Mouse (Mus musculus): ENCODE measurements around the gene Gpr162. TPM values are rescaled to one million over a fixed set of nuclear protein-coding genes. Genes with fewer than 3 reads are reported as not detected.
"Not testable (repeated sequence)": the region's sequence is repeated elsewhere in the genome, so short reads cannot be mapped to it uniquely, and the experiment has no call there.

Gene Gpr162
- polyA plus RNA-seq, 1 experiment, result 117 TPM

- DNase-seq (ENCODE audit: low read depth), result no peak
- TF ChIP-seq CTCF (IDR thresholded peaks at IDR 0.05; ENCODE audit: borderline replicate concordance, extremely low read depth, insufficient read depth, insufficient read length) (no peak), POLR2A (IDR thresholded peaks at IDR 0.05; ENCODE audit: borderline replicate concordance, extremely low read depth, insufficient read depth, insufficient read length, poor library complexity, severe bottlenecking) (no peak)
These were observed 32.1 kb downstream of the Gpr162 start for GRCm38 (mm10) chr6:124831649-124832048.

- not testable (repeated sequence) for DNase-seq (ENCODE audit: low read depth)
These were observed 32.6 kb downstream of the Gpr162 start for GRCm38 (mm10) chr6:124831199-124831598.

GRCm38 (mm10) chr6:124829799-124830700, 33.7 kb downstream of the Gpr162 start:
- peak; percentile 99 for DNase-seq (ENCODE audit: low read depth)
- no peak for TF ChIP-seq POLR2A (IDR thresholded peaks at IDR 0.05; ENCODE audit: borderline replicate concordance, extremely low read depth, insufficient read depth, insufficient read length, poor library complexity, severe bottlenecking)
- TF ChIP-seq CTCF (IDR thresholded peaks at IDR 0.05; ENCODE audit: borderline replicate concordance, extremely low read depth, insufficient read depth, insufficient read length), result peak; percentile 2; the same call in 1 of the 2 replicates

- DNase-seq (ENCODE audit: low read depth), result peak; percentile 100
These were observed 34.6 kb downstream of the Gpr162 start, which contains the start of the genes Usp5 and Cdca3 for GRCm38 (mm10) chr6:124828868-124829798. Gene Usp5, minus strand, starts transcription at chr6:124829484. Gene Cdca3, plus strand, starts transcription at chr6:124829547.

GRCm38 (mm10) chr6:124828101-124828592, 35.6 kb downstream of the Gpr162 start:
- DNase-seq (ENCODE audit: low read depth), result peak; percentile 70
- TF ChIP-seq POLR2A (IDR thresholded peaks at IDR 0.05; ENCODE audit: borderline replicate concordance, extremely low read depth, insufficient read depth, insufficient read length, poor library complexity, severe bottlenecking) (no peak), CTCF (IDR thresholded peaks at IDR 0.05; ENCODE audit: borderline replicate concordance, extremely low read depth, insufficient read depth, insufficient read length) (no peak)

More at GRCm38 (mm10) chr6:124828868-124829798, 34.6 kb downstream of the Gpr162 start, which contains the start of the genes Usp5 and Cdca3:
- TF ChIP-seq CTCF (IDR thresholded peaks at IDR 0.05; ENCODE audit: borderline replicate concordance, extremely low read depth, insufficient read depth, insufficient read length) (0 out of 2 replicates have a peak, but pooled peaks have one; percentile 8), POLR2A (IDR thresholded peaks at IDR 0.05; ENCODE audit: borderline replicate concordance, extremely low read depth, insufficient read depth, insufficient read length, poor library complexity, severe bottlenecking) (peak; percentile 84; the same call in 1 of the 2 replicates)

GRCm38 (mm10) chr6:124822049-124822448, 41.7 kb downstream of the Gpr162 start:
- no peak for DNase-seq (ENCODE audit: low read depth)

GRCm38 (mm10) chr6:124820891-124821290, 42.9 kb downstream of the Gpr162 start:
- DNase-seq (ENCODE audit: low read depth), result no peak
- no peak for TF ChIP-seq CTCF (IDR thresholded peaks at IDR 0.05; ENCODE audit: borderline replicate concordance, extremely low read depth, insufficient read depth, insufficient read length)
- no peak for TF ChIP-seq POLR2A (IDR thresholded peaks at IDR 0.05; ENCODE audit: borderline replicate concordance, extremely low read depth, insufficient read depth, insufficient read length, poor library complexity, severe bottlenecking)

More at GRCm38 (mm10) chr6:124822049-124822448, 41.7 kb downstream of the Gpr162 start:
- no peak for TF ChIP-seq CTCF (IDR thresholded peaks at IDR 0.05; ENCODE audit: borderline replicate concordance, extremely low read depth, insufficient read depth, insufficient read length)
- TF ChIP-seq POLR2A (IDR thresholded peaks at IDR 0.05; ENCODE audit: borderline replicate concordance, extremely low read depth, insufficient read depth, insufficient read length, poor library complexity, severe bottlenecking), result no peak

- no peak for DNase-seq (ENCODE audit: low read depth)
- TF ChIP-seq CTCF (IDR thresholded peaks at IDR 0.05; ENCODE audit: borderline replicate concordance, extremely low read depth, insufficient read depth, insufficient read length), result no peak
- no peak for TF ChIP-seq POLR2A (IDR thresholded peaks at IDR 0.05; ENCODE audit: borderline replicate concordance, extremely low read depth, insufficient read depth, insufficient read length, poor library complexity, severe bottlenecking)
These were observed 45.8 kb downstream of the Gpr162 start for GRCm38 (mm10) chr6:124817971-124818370.

- TF ChIP-seq POLR2A (IDR thresholded peaks at IDR 0.05; ENCODE audit: borderline replicate concordance, extremely low read depth, insufficient read depth, insufficient read length, poor library complexity, severe bottlenecking) (no peak), CTCF (IDR thresholded peaks at IDR 0.05; ENCODE audit: borderline replicate concordance, extremely low read depth, insufficient read depth, insufficient read length) (no peak)
- no peak for DNase-seq (ENCODE audit: low read depth)
These were observed 46.2 kb downstream of the Gpr162 start for GRCm38 (mm10) chr6:124817563-124817962.

GRCm38 (mm10) chr6:124817125-124817524, 46.7 kb downstream of the Gpr162 start:
- DNase-seq (ENCODE audit: low read depth), result no peak
- TF ChIP-seq CTCF (IDR thresholded peaks at IDR 0.05; ENCODE audit: borderline replicate concordance, extremely low read depth, insufficient read depth, insufficient read length), result no peak
- TF ChIP-seq POLR2A (IDR thresholded peaks at IDR 0.05; ENCODE audit: borderline replicate concordance, extremely low read depth, insufficient read depth, insufficient read length, poor library complexity, severe bottlenecking), result no peak

GRCm38 (mm10) chr6:124816611-124817010, 47.2 kb downstream of the Gpr162 start:
- no peak for DNase-seq (ENCODE audit: low read depth)
- TF ChIP-seq POLR2A (IDR thresholded peaks at IDR 0.05; ENCODE audit: borderline replicate concordance, extremely low read depth, insufficient read depth, insufficient read length, poor library complexity, severe bottlenecking) (no peak), CTCF (IDR thresholded peaks at IDR 0.05; ENCODE audit: borderline replicate concordance, extremely low read depth, insufficient read depth, insufficient read length) (no peak)
